Mouse (Mus musculus) hindbrain, embryonic 13.5 days (tissue): Measurements from ENCODE around the gene Arg2. TPM values are rescaled to one million over a fixed set of nuclear protein-coding genes. Genes with fewer than 3 reads are reported as not detected.

Experiments used
- ATAC-seq: fragments of 200-750 bp; cut with Nextera tagmentation; 2 replicates; pipeline ENCODE4 v1.8.0; 2017; ENCODE audit warnings: moderate TSS enrichment; ENCODE audit not compliant: low FRiP score
- H3K27ac ChIP-seq: fragments of 300-500 bp; sonication (generic); 2 replicates; pipeline ENCODE4 v1.5.1; 2015; ENCODE audit warnings: inconsistent platforms, mild to moderate bottlenecking, moderate library complexity
- H3K27me3 ChIP-seq: fragments of 300-500 bp; sonication (generic); 2 replicates; pipeline ENCODE4 v1.6.1; 2015; ENCODE audit warnings: mild to moderate bottlenecking, inconsistent platforms
- H3K36me3 ChIP-seq: fragments of 300-500 bp; sonication (generic); 2 replicates; pipeline ENCODE4 v1.6.1; 2015; ENCODE audit warnings: mild to moderate bottlenecking, inconsistent platforms
- H3K4me1 ChIP-seq: fragments of 300-500 bp; sonication (generic); replicated peaks from 2 replicates; pipeline ENCODE4 v1.6.1; 2015; ENCODE audit warnings: inconsistent platforms
- H3K4me2 ChIP-seq: fragments of 300-500 bp; sonication (generic); 2 replicates; pipeline ENCODE4 v1.6.1; 2015; ENCODE audit warnings: inconsistent platforms, mild to moderate bottlenecking, moderate library complexity
- H3K4me3 ChIP-seq: fragments of 300-500 bp; sonication (generic); 2 replicates; pipeline ENCODE4 v1.5.1; 2015; ENCODE audit warnings: mild to moderate bottlenecking, inconsistent platforms
- H3K9ac ChIP-seq: fragments of 300-500 bp; sonication (generic); 2 replicates; pipeline ENCODE4 v1.6.1; 2015; ENCODE audit warnings: mild to moderate bottlenecking, inconsistent platforms
- H3K9me3 ChIP-seq: fragments of 300-500 bp; sonication (generic); 2 replicates; pipeline ENCODE4 v1.6.1; 2016; ENCODE audit warnings: inconsistent platforms
- WGBS: fragments of 180-500 bp; shearing (Covaris S2); methylation state at CpG from one replicate; pipeline ENCODE4 v1.1.7; 2015; 5-methylcytosine and 5-hydroxymethylcytosine counted together
- polyA plus RNA-seq: library from polyadenylated mRNA; unstranded; fragments of >200 nt; fragmentation: Nextera tagmentation; extraction: Ambion mirVana; gene quantifications from 2 replicates; pipeline ENCODE4 v1.2.1, GENCODE M21; 2015

The Arg2 gene
- polyA plus RNA-seq, 1 experiment from 2014 or later = 37.3 TPM

- H3K27me3 ChIP-seq = peaks cover 35% of the 10 kb centered on the region
- H3K27ac ChIP-seq = no peak overlapping the region
- ATAC-seq = no peak
- no peak overlapping the region for H3K4me2 ChIP-seq
- H3K4me1 ChIP-seq = peaks cover 26% of the 10 kb centered on the region
- no peak overlapping the region for H3K4me3 ChIP-seq
- H3K9me3 ChIP-seq = no peaks in the 10 kb centered on the region
- H3K9ac ChIP-seq = no peak overlapping the region; the same call in 1 of the 2 replicates
- WGBS = 59% methylated on average over 8 of the region's 8 CpGs
- peaks cover 3% of the 10 kb centered on the region; the same call in 1 of the 2 replicates for H3K36me3 ChIP-seq
These were observed 4.1 kb downstream of the Arg2 start for GRCm38 (mm10) chr12:79134676-79135075.

GRCm38 (mm10) chr12:79135105-79135504 lies 4.5 kb downstream of the Arg2 start:
- peaks cover 32% of the 10 kb centered on the region for H3K27me3 ChIP-seq
- H3K36me3 ChIP-seq = peaks cover 3% of the 10 kb centered on the region; the same call in 1 of the 2 replicates
- no peak overlapping the region for H3K4me2 ChIP-seq
- H3K9me3 ChIP-seq = no peaks in the 10 kb centered on the region
- no peak for ATAC-seq
- H3K4me3 ChIP-seq = no peak overlapping the region
- 49% methylated on average over 4 of the region's 4 CpGs for WGBS
- H3K27ac ChIP-seq = no peak overlapping the region
- H3K9ac ChIP-seq = no peak overlapping the region; the same call in 1 of the 2 replicates
- H3K4me1 ChIP-seq = peaks cover 26% of the 10 kb centered on the region

GRCm38 (mm10) chr12:79136949-79137348 lies 6.4 kb downstream of the Arg2 start:
- no peak for ATAC-seq
- H3K9me3 ChIP-seq = no peaks in the 10 kb centered on the region
- WGBS = 71% methylated on average over 7 of the region's 7 CpGs
- peaks cover 3% of the 10 kb centered on the region; the same call in 1 of the 2 replicates for H3K36me3 ChIP-seq
- H3K4me1 ChIP-seq = peaks cover 11% of the 10 kb centered on the region
- H3K4me2 ChIP-seq = no peak overlapping the region
- H3K4me3 ChIP-seq = no peak overlapping the region
- H3K27ac ChIP-seq = no peak overlapping the region
- peaks cover 18% of the 10 kb centered on the region for H3K27me3 ChIP-seq
- no peak overlapping the region for H3K9ac ChIP-seq

- no peak for ATAC-seq
- Histone ChIP-seq H3K9me3 (no peaks in the 10 kb centered on the region), H3K36me3 (no peaks in the 10 kb centered on the region), H3K4me2 (no peak overlapping the region), H3K4me1 (peaks cover 5% of the 10 kb centered on the region; the same call in 1 of the 2 replicates), H3K4me3 (no peak overlapping the region), H3K27me3 (no peaks in the 10 kb centered on the region), H3K9ac (no peak overlapping the region), H3K27ac (no peak overlapping the region)
These were observed 8.4 kb downstream of the Arg2 start for GRCm38 (mm10) chr12:79138999-79139398.

- H3K27ac ChIP-seq = no peak overlapping the region
- peaks cover 5% of the 10 kb centered on the region; the same call in 1 of the 2 replicates for H3K4me1 ChIP-seq
- H3K36me3 ChIP-seq = no peaks in the 10 kb centered on the region
- no peak for ATAC-seq
- no peak overlapping the region for H3K4me3 ChIP-seq
- no peak overlapping the region for H3K4me2 ChIP-seq
- 68% methylated on average over 1 of the region's 1 CpGs for WGBS
- no peaks in the 10 kb centered on the region for H3K9me3 ChIP-seq
- H3K9ac ChIP-seq = no peak overlapping the region
- H3K27me3 ChIP-seq = no peaks in the 10 kb centered on the region
These were observed 8.8 kb downstream of the Arg2 start for GRCm38 (mm10) chr12:79139417-79139816.

GRCm38 (mm10) chr12:79140811-79141210 lies 10.2 kb downstream of the Arg2 start:
- Histone ChIP-seq H3K4me2 (no peak overlapping the region), H3K27ac (no peak overlapping the region), H3K36me3 (no peaks in the 10 kb centered on the region), H3K27me3 (no peaks in the 10 kb centered on the region), H3K9me3 (no peaks in the 10 kb centered on the region), H3K9ac (no peak overlapping the region), H3K4me1 (no peaks in the 10 kb centered on the region), H3K4me3 (no peak overlapping the region)
- no peak for ATAC-seq
- WGBS = 86% methylated on average over 2 of the region's 2 CpGs

GRCm38 (mm10) chr12:79141384-79141783 lies 10.8 kb downstream of the Arg2 start:
- no peak overlapping the region for H3K4me3 ChIP-seq
- ATAC-seq = no peak

GRCm38 (mm10) chr12:79149653-79150052 lies 19.1 kb downstream of the Arg2 start:
- 94% methylated on average over 6 of the region's 6 CpGs for WGBS
- Histone ChIP-seq H3K4me3 (no peak overlapping the region), H3K4me2 (no peak overlapping the region), H3K9ac (no peak overlapping the region), H3K4me1 (no peaks in the 10 kb centered on the region), H3K27me3 (no peaks in the 10 kb centered on the region), H3K9me3 (no peaks in the 10 kb centered on the region), H3K27ac (no peak overlapping the region), H3K36me3 (peaks cover 53% of the 10 kb centered on the region)
- no peak for ATAC-seq

More at GRCm38 (mm10) chr12:79141384-79141783, 10.8 kb downstream of the Arg2 start:
- H3K36me3 ChIP-seq = no peaks in the 10 kb centered on the region
- no peaks in the 10 kb centered on the region for H3K27me3 ChIP-seq
- no peaks in the 10 kb centered on the region for H3K4me1 ChIP-seq
- H3K9me3 ChIP-seq = no peaks in the 10 kb centered on the region
- no peak overlapping the region for H3K4me2 ChIP-seq
- H3K9ac ChIP-seq = no peak overlapping the region
- H3K27ac ChIP-seq = no peak overlapping the region

GRCm38 (mm10) chr12:79162876-79163275 lies 32.3 kb downstream of the Arg2 start:
- Histone ChIP-seq H3K9me3 (no peaks in the 10 kb centered on the region), H3K27me3 (no peaks in the 10 kb centered on the region), H3K36me3 (peaks cover 81% of the 10 kb centered on the region), H3K9ac (no peak overlapping the region), H3K4me3 (no peak overlapping the region), H3K4me1 (no peaks in the 10 kb centered on the region), H3K27ac (no peak overlapping the region), H3K4me2 (no peak overlapping the region)
- 94% methylated on average over 3 of the region's 3 CpGs for WGBS
- ATAC-seq = no peak

- Histone ChIP-seq H3K4me2 (no peak overlapping the region), H3K9me3 (no peaks in the 10 kb centered on the region), H3K9ac (no peak overlapping the region), H3K4me1 (peaks cover 14% of the 10 kb centered on the region), H3K27me3 (no peaks in the 10 kb centered on the region), H3K36me3 (peaks cover 23% of the 10 kb centered on the region), H3K27ac (no peak overlapping the region), H3K4me3 (no peak overlapping the region)
- no peak for ATAC-seq
These were observed 38.6 kb downstream of the Arg2 start for GRCm38 (mm10) chr12:79169173-79169572.

GRCm38 (mm10) chr12:79170421-79170820 lies 39.8 kb downstream of the Arg2 start:
- WGBS = 77% methylated on average over 3 of the region's 3 CpGs
- H3K9ac ChIP-seq = no peak overlapping the region
- no peak for ATAC-seq

DNA sequence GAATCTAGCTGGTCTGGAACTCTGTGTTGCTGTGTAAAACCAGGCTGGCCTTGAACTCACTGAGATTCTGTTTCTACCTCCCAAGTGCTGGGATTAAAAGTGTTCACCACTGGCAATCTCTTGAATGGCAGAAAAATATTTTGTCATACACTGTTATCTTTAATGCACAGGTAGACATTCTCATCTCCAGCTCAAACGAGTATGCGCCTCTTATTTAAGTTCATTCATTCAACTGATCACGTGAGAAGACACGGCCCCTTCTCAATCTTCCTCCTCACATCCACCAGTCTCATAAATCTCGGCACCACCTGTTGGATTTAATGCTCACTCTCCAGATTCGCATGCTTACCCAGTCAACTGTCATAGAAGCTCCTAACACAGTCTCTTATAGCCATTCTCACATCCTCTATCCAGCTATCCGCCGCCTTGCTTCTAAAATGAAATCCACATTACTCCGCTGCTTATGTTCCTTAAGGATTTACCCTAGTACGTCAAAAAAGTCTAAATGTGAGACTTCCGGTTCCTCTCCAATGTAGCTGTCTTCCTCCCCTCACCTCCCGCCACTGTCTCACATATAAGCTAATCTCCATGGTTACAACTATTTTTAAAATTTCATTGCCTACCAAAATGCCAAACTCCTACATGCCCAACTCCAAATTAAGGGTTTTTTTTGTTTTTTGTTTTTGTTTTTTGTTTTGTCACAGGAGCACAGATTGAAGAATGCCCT lies 40.9 kb downstream of the Arg2 start:
- no peaks in the 10 kb centered on the region for H3K9me3 ChIP-seq
- H3K9ac ChIP-seq = peak overlapping the region; percentile 89
- peaks cover 14% of the 10 kb centered on the region for H3K4me1 ChIP-seq
- WGBS = 41% methylated on average over 12 of the region's 12 CpGs
- no peaks in the 10 kb centered on the region for H3K27me3 ChIP-seq
- ATAC-seq = no peak
- H3K4me3 ChIP-seq = peak overlapping the region; percentile 97
- peak overlapping the region; percentile 72 for H3K4me2 ChIP-seq
- no peak overlapping the region for H3K27ac ChIP-seq
- H3K36me3 ChIP-seq = peaks cover 13% of the 10 kb centered on the region

More at GRCm38 (mm10) chr12:79170421-79170820, 39.8 kb downstream of the Arg2 start:
- Histone ChIP-seq H3K36me3 (peaks cover 17% of the 10 kb centered on the region), H3K9me3 (no peaks in the 10 kb centered on the region), H3K27me3 (no peaks in the 10 kb centered on the region), H3K4me1 (peaks cover 14% of the 10 kb centered on the region), H3K4me2 (no peak overlapping the region), H3K27ac (no peak overlapping the region), H3K4me3 (no peak overlapping the region)
